Mouse (Mus musculus): ENCODE measurements around the gene Naga. TPM values are rescaled to one million over a fixed set of nuclear protein-coding genes. Genes with fewer than 3 reads are reported as not detected.

Gene Naga
- polyA plus RNA-seq, 1 experiment from 2014 or later = 34.6 TPM

DNA sequence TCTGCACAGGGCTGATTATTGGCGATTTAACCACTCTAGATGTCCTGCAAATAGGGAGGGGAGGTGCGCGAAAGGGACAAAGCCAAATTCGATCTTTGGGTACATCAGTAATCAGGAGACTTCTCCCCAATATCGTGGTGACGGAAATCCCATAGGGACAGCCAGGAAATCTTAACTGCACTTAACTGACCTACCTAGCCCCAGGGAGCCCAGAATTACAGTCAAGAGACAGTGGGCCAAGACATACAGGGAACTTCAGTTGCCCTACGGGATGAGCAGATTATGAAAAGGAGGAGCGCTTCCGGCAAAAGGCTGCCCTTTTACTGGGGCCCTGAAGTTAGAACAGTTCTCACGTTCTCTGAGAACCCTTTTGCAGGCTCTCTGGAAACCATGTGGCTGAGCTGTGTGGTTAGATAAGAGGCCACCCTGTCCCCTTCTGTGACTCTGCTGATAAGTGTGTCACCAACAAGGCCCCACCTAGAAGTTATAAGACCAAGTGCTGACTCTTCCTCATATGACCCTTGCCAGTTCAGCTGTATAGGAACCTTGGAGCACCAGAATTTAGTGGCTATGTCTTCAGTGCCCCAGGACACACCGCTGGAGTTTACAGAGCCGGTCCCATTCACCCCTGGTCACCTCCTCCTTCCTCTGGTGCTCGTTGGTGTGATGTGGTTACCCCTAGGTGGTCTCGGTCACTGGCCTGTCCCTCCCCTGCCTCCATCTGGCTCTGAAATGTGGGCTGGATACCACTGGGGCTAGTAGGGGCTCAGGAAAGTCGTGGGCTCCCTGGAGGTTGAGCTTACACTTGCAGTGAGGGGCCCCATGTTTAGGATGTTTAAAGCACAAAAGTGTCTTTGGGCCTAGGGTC is 3.2 kb upstream of the Naga start:
- peak; percentile 74 for DNase-seq
- peaks cover 12% of the 10 kb centered on the region for H3K36me3 ChIP-seq (replicated peaks; ENCODE audit: insufficient read depth, low read length)

DNA sequence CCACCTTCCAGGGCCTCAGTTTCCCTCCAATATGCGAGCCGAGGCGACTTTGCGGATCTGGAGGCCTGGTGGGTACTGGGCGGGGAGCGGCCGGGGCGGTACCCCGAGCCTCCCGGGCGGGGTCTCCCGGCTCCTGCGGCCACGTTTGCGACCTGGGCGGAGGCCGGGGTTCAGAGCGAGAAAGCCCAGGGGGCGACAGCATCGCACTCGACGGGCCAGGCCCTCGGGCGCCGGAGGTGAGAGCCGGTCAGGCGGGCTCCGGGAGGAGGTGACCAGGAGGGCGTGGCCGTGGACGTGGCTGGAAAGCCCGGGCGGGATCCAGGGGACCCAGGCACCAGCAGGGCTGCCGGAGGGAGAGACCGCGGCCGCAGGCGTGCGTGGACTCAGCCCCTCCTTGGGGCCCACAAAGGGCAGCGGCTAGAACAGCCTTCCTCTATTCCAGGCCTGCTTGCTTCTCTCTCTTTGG is 2.3 kb upstream of the Naga start:
- peak overlapping the region; percentile 76 for H3K4me2 ChIP-seq (ENCODE audit: low read depth, low read length)
- peak overlapping the region; percentile 59 for H3K4me3 ChIP-seq (ENCODE audit: low read depth, low read length)
- H3K4me1 ChIP-seq (ENCODE audit: insufficient read depth) = peaks cover 77% of the 10 kb centered on the region
- H3K27me3 ChIP-seq (ENCODE audit: insufficient read depth, low read length) = no peaks in the 10 kb centered on the region
- TF ChIP-seq CTCF (IDR thresholded peaks at IDR 0.05; ENCODE audit: low read depth) (peak; percentile 23; the same call in 1 of the 2 replicates), EP300 (IDR thresholded peaks at IDR 0.05; ENCODE audit: low read depth) (no peak)
- H3K36me3 ChIP-seq (replicated peaks; ENCODE audit: insufficient read depth, low read length) = peaks cover 20% of the 10 kb centered on the region
- under 1% methylated on average over 36 of the region's 40 CpGs for WGBS (ENCODE audit: insufficient replicate concordance)
- peak overlapping the region; percentile 99 for H3K27ac ChIP-seq (ENCODE audit: low read depth)
- peak; percentile 3 for ATAC-seq
- H3K9ac ChIP-seq (replicated peaks) = peak overlapping the region; percentile 81
- DNase-seq = peak; percentile 83
- H3K9me3 ChIP-seq (ENCODE audit: low read length) = no peaks in the 10 kb centered on the region

More for the DNA sequence above, 3.2 kb upstream of the Naga start:
- no peaks in the 10 kb centered on the region for H3K9me3 ChIP-seq (ENCODE audit: low read length)
- H3K4me3 ChIP-seq (ENCODE audit: low read depth, low read length) = peak overlapping the region; percentile 59
- peak overlapping the region; percentile 81 for H3K9ac ChIP-seq (replicated peaks)
- TF ChIP-seq CTCF (IDR thresholded peaks at IDR 0.05; ENCODE audit: low read depth) (no peak), EP300 (IDR thresholded peaks at IDR 0.05; ENCODE audit: low read depth) (peak; percentile 98)
- peak overlapping the region; percentile 76 for H3K4me2 ChIP-seq (ENCODE audit: low read depth, low read length)
- WGBS (ENCODE audit: insufficient replicate concordance) = 16% methylated on average over 15 of the region's 15 CpGs
- peak overlapping the region; percentile 99 for H3K27ac ChIP-seq (ENCODE audit: low read depth)
- no peaks in the 10 kb centered on the region for H3K27me3 ChIP-seq (ENCODE audit: insufficient read depth, low read length)
- peak; percentile 54 for ATAC-seq
- peaks cover 78% of the 10 kb centered on the region for H3K4me1 ChIP-seq (ENCODE audit: insufficient read depth)

DNA sequence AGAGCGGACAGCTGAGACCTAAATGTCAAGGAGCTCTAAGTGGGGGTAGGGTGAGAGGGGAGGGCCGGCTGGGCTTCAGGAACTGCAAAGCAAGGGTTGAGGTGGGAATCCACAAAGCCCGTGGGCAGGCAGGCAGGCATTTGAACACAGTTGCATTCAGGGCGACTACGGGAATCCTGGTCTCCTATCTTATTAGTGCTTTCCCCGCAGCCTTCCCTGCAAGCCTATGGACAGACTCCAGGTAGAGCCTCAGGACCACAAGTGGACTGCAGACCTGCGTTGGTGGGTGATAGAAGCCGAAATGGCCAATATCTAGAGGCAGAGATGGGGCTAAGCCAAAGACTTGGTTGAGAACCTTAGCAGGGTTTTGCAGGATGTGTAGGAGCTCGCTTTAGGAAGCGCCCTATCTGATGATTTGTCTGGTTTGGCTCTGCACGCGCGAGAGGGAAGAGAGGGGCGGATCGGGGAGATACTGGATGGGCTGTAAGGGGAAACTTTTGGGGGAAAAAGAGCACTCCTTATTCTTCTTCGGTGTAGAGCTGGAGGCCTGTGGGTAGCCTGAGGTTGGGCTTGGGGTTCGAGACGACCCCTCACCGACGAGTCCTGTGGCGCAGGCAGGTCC is 1.8 kb upstream of the Naga start:
- H3K4me2 ChIP-seq (ENCODE audit: low read depth, low read length) = peak overlapping the region; percentile 76
- no peak for TF ChIP-seq EP300 (IDR thresholded peaks at IDR 0.05; ENCODE audit: low read depth)
- TF ChIP-seq CTCF (IDR thresholded peaks at IDR 0.05; ENCODE audit: low read depth) = no peak
- peaks cover 25% of the 10 kb centered on the region for H3K36me3 ChIP-seq (replicated peaks; ENCODE audit: insufficient read depth, low read length)
- H3K4me3 ChIP-seq (ENCODE audit: low read depth, low read length) = peak overlapping the region; percentile 59
- peak overlapping the region; percentile 99 for H3K27ac ChIP-seq (ENCODE audit: low read depth)
- 22% methylated on average over 21 of the region's 21 CpGs for WGBS (ENCODE audit: insufficient replicate concordance)
- DNase-seq (peak; percentile 57), ATAC-seq (no peak)
- H3K4me1 ChIP-seq (ENCODE audit: insufficient read depth) = peaks cover 77% of the 10 kb centered on the region
- H3K9ac ChIP-seq (replicated peaks) = peak overlapping the region; percentile 81
- H3K27me3 ChIP-seq (ENCODE audit: insufficient read depth, low read length) = no peaks in the 10 kb centered on the region
- H3K9me3 ChIP-seq (ENCODE audit: low read length) = no peaks in the 10 kb centered on the region

DNA sequence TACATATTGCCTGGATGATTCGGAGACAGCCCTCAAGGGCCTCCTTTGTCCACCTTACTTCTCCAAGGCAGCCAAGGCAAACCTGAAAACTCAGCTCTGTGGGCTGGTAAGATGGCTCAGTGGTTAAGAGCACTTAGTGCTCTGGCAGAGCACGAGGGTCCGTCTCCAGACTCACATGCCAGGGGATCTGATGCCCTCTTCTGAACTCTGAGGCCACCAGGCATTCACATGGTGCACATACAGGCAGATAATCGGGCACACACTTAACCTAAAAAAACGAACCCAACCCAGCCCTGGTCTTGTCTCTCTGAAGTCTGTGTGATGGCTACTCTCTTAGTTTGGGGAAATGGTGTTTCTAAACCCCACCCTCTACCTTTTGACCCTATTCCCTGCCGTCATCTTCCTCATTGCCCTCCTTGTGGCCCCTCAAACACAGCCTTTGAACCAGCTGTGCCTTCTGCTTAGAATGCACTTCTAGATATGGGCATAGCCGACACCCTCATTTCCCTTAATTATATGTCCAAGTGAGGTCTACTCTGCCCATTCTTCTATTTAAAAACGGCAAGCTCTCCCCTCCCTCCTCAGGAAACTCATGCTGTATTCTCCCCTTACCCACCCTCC is 1.0 kb upstream of the Naga start:
- no peak for ATAC-seq
- H3K4me2 ChIP-seq (ENCODE audit: low read depth, low read length) = peak overlapping the region; percentile 76; the same call in 1 of the 2 replicates
- peak overlapping the region; percentile 99 for H3K27ac ChIP-seq (ENCODE audit: low read depth)
- DNase-seq = no peak
- no peaks in the 10 kb centered on the region for H3K27me3 ChIP-seq (ENCODE audit: insufficient read depth, low read length)
- no peaks in the 10 kb centered on the region for H3K9me3 ChIP-seq (ENCODE audit: low read length)
- TF ChIP-seq CTCF (IDR thresholded peaks at IDR 0.05; ENCODE audit: low read depth) (no peak), EP300 (IDR thresholded peaks at IDR 0.05; ENCODE audit: low read depth) (no peak)
- peaks cover 33% of the 10 kb centered on the region for H3K36me3 ChIP-seq (replicated peaks; ENCODE audit: insufficient read depth, low read length)
- H3K4me3 ChIP-seq (ENCODE audit: low read depth, low read length) = no peak overlapping the region
- H3K4me1 ChIP-seq (ENCODE audit: insufficient read depth) = peaks cover 70% of the 10 kb centered on the region
- WGBS (ENCODE audit: insufficient replicate concordance) = 45% methylated on average over 8 of the region's 8 CpGs
- H3K9ac ChIP-seq (replicated peaks) = peak overlapping the region; percentile 81

DNA sequence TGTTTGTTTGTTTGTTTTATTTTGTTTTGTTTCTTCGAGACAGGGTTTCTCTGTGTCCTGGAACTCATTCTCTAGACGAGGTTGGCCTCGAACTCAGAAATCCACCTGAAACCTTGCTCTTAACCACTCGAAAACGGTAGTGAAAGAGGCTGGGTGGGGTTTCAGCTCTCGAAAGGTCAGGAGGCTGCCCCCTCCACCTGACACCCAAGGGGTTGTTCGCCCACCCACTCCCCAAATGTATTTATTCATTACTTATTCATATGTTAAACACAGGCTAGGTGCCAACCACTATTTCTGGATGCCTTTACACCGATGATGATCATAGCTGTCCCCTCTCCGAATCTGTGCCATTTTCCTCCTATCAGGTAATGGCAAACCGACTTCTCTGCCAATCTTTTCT is 425 bp upstream of the Naga start:
- Histone ChIP-seq H3K27ac (ENCODE audit: low read depth) (peak overlapping the region; percentile 99), H3K4me1 (ENCODE audit: insufficient read depth) (peaks cover 64% of the 10 kb centered on the region), H3K4me2 (ENCODE audit: low read depth, low read length) (peak overlapping the region; percentile 76), H3K9me3 (ENCODE audit: low read length) (no peaks in the 10 kb centered on the region), H3K27me3 (ENCODE audit: insufficient read depth, low read length) (no peaks in the 10 kb centered on the region), H3K4me3 (ENCODE audit: low read depth, low read length) (peak overlapping the region; percentile 77), H3K36me3 (replicated peaks; ENCODE audit: insufficient read depth, low read length) (peaks cover 37% of the 10 kb centered on the region), H3K9ac (replicated peaks) (peak overlapping the region; percentile 81)
- DNase-seq = no peak
- ATAC-seq = no peak
- TF ChIP-seq EP300 (IDR thresholded peaks at IDR 0.05; ENCODE audit: low read depth) = no peak
- no peak for TF ChIP-seq CTCF (IDR thresholded peaks at IDR 0.05; ENCODE audit: low read depth)
- 42% methylated on average over 10 of the region's 10 CpGs for WGBS (ENCODE audit: insufficient replicate concordance)

DNA sequence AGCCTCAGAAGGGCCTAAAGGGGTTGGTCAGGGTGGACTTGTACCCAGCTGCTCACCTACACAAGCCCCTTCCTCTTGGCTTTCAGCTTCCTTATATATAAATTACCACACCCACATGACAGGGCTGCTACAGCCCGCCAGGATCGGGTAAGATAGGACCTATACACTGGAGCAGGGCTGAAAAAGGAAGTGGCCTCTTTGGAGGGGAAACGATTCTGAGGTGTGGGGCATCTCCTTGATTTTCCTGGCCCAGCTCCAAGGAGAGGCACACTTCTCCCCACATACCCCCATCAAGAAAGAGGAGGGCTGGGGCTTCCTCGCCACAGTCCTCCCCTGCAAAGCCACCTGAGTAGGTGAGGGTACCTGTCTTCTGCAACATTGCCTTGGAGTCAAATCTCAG is 850 bp downstream of the Naga start:
- H3K27me3 ChIP-seq (ENCODE audit: insufficient read depth, low read length) = no peaks in the 10 kb centered on the region
- H3K9ac ChIP-seq (replicated peaks) = peak overlapping the region; percentile 81
- no peak for DNase-seq
- WGBS (ENCODE audit: insufficient replicate concordance) = 12% methylated on average over 4 of the region's 4 CpGs
- no peaks in the 10 kb centered on the region for H3K9me3 ChIP-seq (ENCODE audit: low read length)
- H3K4me3 ChIP-seq (ENCODE audit: low read depth, low read length) = peak overlapping the region; percentile 77
- H3K27ac ChIP-seq (ENCODE audit: low read depth) = peak overlapping the region; percentile 99
- peak overlapping the region; percentile 76 for H3K4me2 ChIP-seq (ENCODE audit: low read depth, low read length)
- H3K36me3 ChIP-seq (replicated peaks; ENCODE audit: insufficient read depth, low read length) = peaks cover 30% of the 10 kb centered on the region
- H3K4me1 ChIP-seq (ENCODE audit: insufficient read depth) = peaks cover 51% of the 10 kb centered on the region
- ATAC-seq = no peak
- TF ChIP-seq CTCF (IDR thresholded peaks at IDR 0.05; ENCODE audit: low read depth) (no peak), EP300 (IDR thresholded peaks at IDR 0.05; ENCODE audit: low read depth) (no peak)
